Mouse (Mus musculus): ENCODE results near the gene Myl9. TPM values are rescaled to one million over a fixed set of nuclear protein-coding genes. Genes with fewer than 3 reads are reported as not detected.

Myl9 gene
- polyA plus RNA-seq, 1 experiment = 155 TPM

DNA sequence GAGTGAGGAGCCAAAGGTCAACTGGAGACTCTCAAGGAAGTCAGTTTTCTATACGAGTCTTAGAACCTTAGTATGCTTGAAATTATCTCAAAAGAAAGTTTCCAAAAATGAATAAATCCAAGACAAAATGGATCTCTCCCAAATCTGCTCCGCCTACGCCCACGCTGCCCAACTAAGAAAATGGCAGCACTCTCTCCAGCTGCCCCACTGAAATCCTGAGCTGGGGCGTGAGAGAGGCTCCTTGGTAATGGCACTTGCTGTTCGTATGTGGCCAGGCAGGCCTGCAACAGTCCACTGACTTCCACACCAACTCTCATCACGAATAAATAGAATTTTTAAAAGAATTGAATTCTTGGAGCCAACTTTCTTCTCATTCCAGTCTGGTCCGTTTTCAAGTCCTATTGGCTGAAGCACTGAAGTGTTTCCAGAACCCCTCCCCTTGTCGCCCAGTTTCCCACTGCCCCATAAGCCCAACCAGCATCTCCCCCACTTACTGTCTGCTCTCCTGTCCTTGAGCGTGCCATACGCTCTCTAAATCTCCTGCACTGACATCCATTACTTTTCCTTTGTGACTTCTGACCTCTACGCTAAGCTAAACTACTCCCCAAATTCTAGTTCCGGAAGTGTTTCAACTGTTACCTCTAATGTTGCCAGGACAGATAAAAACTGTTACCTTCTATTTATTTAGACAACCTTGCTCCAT, 1.0 kb upstream of the Myl9 start:
- no peaks in the 10 kb centered on the region for H3K4me1 ChIP-seq (ENCODE audit: control insufficient read depth, insufficient read depth, low read length)
- DNase-seq = no peak
- 74% methylated on average over 13 of the region's 13 CpGs for WGBS
- H3K4me3 ChIP-seq (ENCODE audit: insufficient read depth, low read depth, low read length) = peak overlapping the region; percentile 19; the same call in 1 of the 2 replicates
- no peaks in the 10 kb centered on the region for H3K36me3 ChIP-seq (ENCODE audit: control insufficient read depth, insufficient read depth, low read length)
- peak overlapping the region; percentile 69 for H3K27ac ChIP-seq (ENCODE audit: insufficient read depth, low read depth, low read length)
- TF ChIP-seq POLR2A (IDR thresholded peaks at IDR 0.05; ENCODE audit: low read depth, low read length) = no peak
- no peak for TF ChIP-seq CTCF (conservative IDR thresholded peaks at IDR 0.05; ENCODE audit: insufficient read depth, insufficient read length, low read depth, low read length)
- no peaks in the 10 kb centered on the region for H3K27me3 ChIP-seq (replicated peaks; ENCODE audit: control insufficient read depth, insufficient read depth, low read length)

GRCm38 (mm10) chr2:156775455-156776435, 525 bp downstream of the Myl9 start:
- Histone ChIP-seq H3K4me1 (ENCODE audit: control insufficient read depth, insufficient read depth, low read length) (no peaks in the 10 kb centered on the region), H3K36me3 (ENCODE audit: control insufficient read depth, insufficient read depth, low read length) (no peaks in the 10 kb centered on the region), H3K4me3 (ENCODE audit: insufficient read depth, low read depth, low read length) (peak overlapping the region; percentile 52), H3K27me3 (replicated peaks; ENCODE audit: control insufficient read depth, insufficient read depth, low read length) (no peaks in the 10 kb centered on the region), H3K27ac (ENCODE audit: insufficient read depth, low read depth, low read length) (peak overlapping the region; percentile 59)
- TF ChIP-seq POLR2A (IDR thresholded peaks at IDR 0.05; ENCODE audit: low read depth, low read length) (no peak), CTCF (conservative IDR thresholded peaks at IDR 0.05; ENCODE audit: insufficient read depth, insufficient read length, low read depth, low read length) (no peak)
- WGBS = 39% methylated on average over 17 of the region's 17 CpGs
- DNase-seq = no peak

DNA sequence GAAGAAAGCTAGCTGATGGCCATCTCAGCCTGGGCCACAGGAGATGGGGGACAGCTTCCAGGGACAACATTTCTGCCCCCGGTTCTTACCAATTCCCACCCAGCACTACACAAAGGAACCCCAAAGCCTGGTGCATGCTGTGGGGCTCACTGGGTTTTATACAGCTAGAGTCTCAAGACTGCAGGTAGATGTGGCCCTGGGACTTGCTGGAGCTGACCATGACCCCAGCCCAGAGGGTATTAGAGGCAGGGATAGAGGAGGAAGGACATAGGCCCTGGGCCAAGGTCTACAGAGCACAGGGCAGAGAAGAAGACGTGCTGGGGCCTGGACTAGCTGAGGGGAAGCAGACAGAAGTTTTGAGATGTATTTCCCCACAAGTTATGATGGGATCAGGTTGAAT, 1.7 kb downstream of the Myl9 start:
- Histone ChIP-seq H3K36me3 (ENCODE audit: control insufficient read depth, insufficient read depth, low read length) (no peaks in the 10 kb centered on the region), H3K4me1 (ENCODE audit: control insufficient read depth, insufficient read depth, low read length) (no peaks in the 10 kb centered on the region), H3K4me3 (ENCODE audit: insufficient read depth, low read depth, low read length) (peak overlapping the region; percentile 32; the same call in 1 of the 2 replicates), H3K27ac (ENCODE audit: insufficient read depth, low read depth, low read length) (no peak overlapping the region), H3K27me3 (replicated peaks; ENCODE audit: control insufficient read depth, insufficient read depth, low read length) (no peaks in the 10 kb centered on the region)
- TF ChIP-seq CTCF (conservative IDR thresholded peaks at IDR 0.05; ENCODE audit: insufficient read depth, insufficient read length, low read depth, low read length) = no peak
- TF ChIP-seq POLR2A (IDR thresholded peaks at IDR 0.05; ENCODE audit: low read depth, low read length) = no peak
- WGBS = 74% methylated on average over 2 of the region's 2 CpGs
- DNase-seq = no peak

DNA sequence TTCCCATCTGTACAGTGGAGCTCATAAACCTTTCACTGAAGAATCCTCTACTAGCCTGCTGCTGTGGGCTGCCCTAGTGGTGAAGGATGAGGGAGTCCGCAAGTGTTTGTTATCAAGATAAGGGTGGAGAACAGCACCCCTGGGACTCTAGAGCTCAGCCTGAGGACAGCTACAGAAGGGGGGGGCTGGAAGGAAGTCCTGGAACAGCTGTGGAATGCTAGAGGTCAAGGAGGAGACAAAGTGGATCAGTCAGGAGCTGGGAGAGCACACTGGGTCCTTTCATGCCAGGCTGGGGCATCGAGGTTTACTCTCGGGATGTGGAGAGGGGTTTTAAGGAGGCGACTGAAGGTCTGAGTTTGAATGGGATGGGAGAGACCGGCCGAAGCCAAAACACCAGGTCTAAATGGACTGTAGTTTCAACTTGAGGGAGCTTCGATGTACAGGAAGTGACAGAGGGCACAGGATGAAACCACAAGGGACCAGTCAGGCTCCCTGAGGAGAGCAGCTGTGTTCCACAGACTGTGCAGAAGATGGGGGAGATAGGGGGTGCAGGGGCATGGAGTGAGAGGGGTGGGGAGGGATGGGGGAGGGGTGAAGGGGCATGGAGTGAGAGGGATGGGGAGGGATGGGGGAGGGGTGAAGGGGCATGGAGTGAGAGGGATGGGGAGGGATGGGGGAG, 2.2 kb downstream of the Myl9 start:
- TF ChIP-seq CTCF (conservative IDR thresholded peaks at IDR 0.05; ENCODE audit: insufficient read depth, insufficient read length, low read depth, low read length) (no peak), POLR2A (IDR thresholded peaks at IDR 0.05; ENCODE audit: low read depth, low read length) (no peak)
- Histone ChIP-seq H3K36me3 (ENCODE audit: control insufficient read depth, insufficient read depth, low read length) (no peaks in the 10 kb centered on the region), H3K27ac (ENCODE audit: insufficient read depth, low read depth, low read length) (no peak overlapping the region), H3K4me1 (ENCODE audit: control insufficient read depth, insufficient read depth, low read length) (no peaks in the 10 kb centered on the region), H3K27me3 (replicated peaks; ENCODE audit: control insufficient read depth, insufficient read depth, low read length) (no peaks in the 10 kb centered on the region), H3K4me3 (ENCODE audit: insufficient read depth, low read depth, low read length) (peak overlapping the region; percentile 35)
- peak; percentile 75 for DNase-seq
- WGBS = 58% methylated on average over 7 of the region's 7 CpGs

DNA sequence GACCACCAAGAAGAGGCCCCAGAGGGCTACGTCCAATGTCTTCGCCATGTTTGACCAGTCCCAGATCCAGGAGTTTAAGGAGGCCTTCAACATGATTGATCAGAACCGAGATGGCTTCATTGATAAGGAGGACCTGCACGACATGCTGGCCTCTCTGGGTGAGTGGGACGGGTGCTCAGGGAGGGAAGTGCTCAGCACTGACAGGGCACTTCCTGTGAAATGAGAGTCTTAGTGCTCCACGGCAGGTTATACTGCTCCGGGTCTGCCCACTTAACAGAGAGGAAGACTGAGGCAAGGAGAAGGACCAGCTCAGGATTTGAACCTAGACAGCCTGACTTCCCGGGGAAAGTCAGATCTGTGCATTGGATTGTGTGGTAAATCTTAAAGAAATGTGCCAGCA, 3.4 kb downstream of the Myl9 start:
- no peaks in the 10 kb centered on the region for H3K4me1 ChIP-seq (ENCODE audit: control insufficient read depth, insufficient read depth, low read length)
- H3K36me3 ChIP-seq (ENCODE audit: control insufficient read depth, insufficient read depth, low read length) = no peaks in the 10 kb centered on the region
- WGBS = 76% methylated on average over 8 of the region's 8 CpGs
- DNase-seq = no peak
- TF ChIP-seq CTCF (conservative IDR thresholded peaks at IDR 0.05; ENCODE audit: insufficient read depth, insufficient read length, low read depth, low read length) = no peak
- TF ChIP-seq POLR2A (IDR thresholded peaks at IDR 0.05; ENCODE audit: low read depth, low read length) = no peak
- no peak overlapping the region for H3K27ac ChIP-seq (ENCODE audit: insufficient read depth, low read depth, low read length)
- no peaks in the 10 kb centered on the region for H3K27me3 ChIP-seq (replicated peaks; ENCODE audit: control insufficient read depth, insufficient read depth, low read length)
- no peak overlapping the region for H3K4me3 ChIP-seq (ENCODE audit: insufficient read depth, low read depth, low read length)

DNA sequence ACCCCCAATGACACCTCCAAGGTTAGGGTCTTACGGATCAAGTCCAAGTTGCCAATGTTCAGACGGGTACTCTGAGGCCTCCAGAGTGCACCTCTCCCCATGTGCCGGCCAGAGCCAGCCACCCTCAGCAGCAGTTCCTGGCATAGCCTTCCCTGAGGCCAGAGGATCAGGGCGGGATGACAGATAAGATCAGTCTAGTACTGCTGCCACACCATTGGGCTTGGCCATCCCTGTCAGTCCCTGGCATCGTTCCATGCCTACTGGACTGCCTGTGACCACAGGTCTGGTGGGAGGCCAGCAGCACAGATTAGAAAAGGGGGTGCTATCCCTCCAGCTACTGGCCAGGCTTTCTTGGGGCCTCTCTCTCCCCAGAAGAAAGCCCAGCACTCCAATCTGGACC, 3.8 kb downstream of the Myl9 start:
- DNase-seq = no peak
- WGBS = 64% methylated on average over 5 of the region's 5 CpGs
- H3K4me3 ChIP-seq (ENCODE audit: insufficient read depth, low read depth, low read length) = no peak overlapping the region
- TF ChIP-seq CTCF (conservative IDR thresholded peaks at IDR 0.05; ENCODE audit: insufficient read depth, insufficient read length, low read depth, low read length) = no peak
- no peak for TF ChIP-seq POLR2A (IDR thresholded peaks at IDR 0.05; ENCODE audit: low read depth, low read length)
- no peaks in the 10 kb centered on the region for H3K36me3 ChIP-seq (ENCODE audit: control insufficient read depth, insufficient read depth, low read length)
- no peaks in the 10 kb centered on the region for H3K4me1 ChIP-seq (ENCODE audit: control insufficient read depth, insufficient read depth, low read length)
- H3K27ac ChIP-seq (ENCODE audit: insufficient read depth, low read depth, low read length) = no peak overlapping the region
- no peaks in the 10 kb centered on the region for H3K27me3 ChIP-seq (replicated peaks; ENCODE audit: control insufficient read depth, insufficient read depth, low read length)
